Mouse (Mus musculus): ENCODE results near the gene Krtcap2. TPM values are rescaled to one million over a fixed set of nuclear protein-coding genes. Genes with fewer than 3 reads are reported as not detected.

The Krtcap2 gene
- polyA plus RNA-seq, 2 experiments = 26.3 to 138 TPM

- ATAC-seq (ENCODE audit: insufficient read depth) = no peak
- TF ChIP-seq EP300 (IDR thresholded peaks at IDR 0.05; ENCODE audit: low read depth) = no peak
- no peak for TF ChIP-seq CTCF (IDR thresholded peaks at IDR 0.05; ENCODE audit: low read depth)
- DNase-seq (ENCODE audit: low read depth in 3 of 3, low spot score in 3 of 3) = no peak
- Histone ChIP-seq H3K4me2 (ENCODE audit: low read depth) (no peak overlapping the region), H3K36me3 (replicated peaks; ENCODE audit: control insufficient read depth, insufficient read depth, low read depth) (no peaks in the 10 kb centered on the region), H3K27ac (no peak overlapping the region), H3K9ac (replicated peaks) (no peak overlapping the region), H3K27me3 (ENCODE audit: control insufficient read depth, insufficient read depth, low read length) (no peaks in the 10 kb centered on the region), H3K4me1 (replicated peaks; ENCODE audit: control insufficient read depth in 2 of 2, insufficient read depth in 2 of 2, low read length in 1 of 2) (no peaks in the 10 kb centered on the region), H3K9me3 (ENCODE audit: control insufficient read depth, low read length) (no peaks in the 10 kb centered on the region), H3K4me3 (ENCODE audit: insufficient read depth in 1 of 2, low read depth in 2 of 2, low read length in 2 of 2) (no peak overlapping the region)
- WGBS (ENCODE audit: insufficient replicate concordance) = 72% methylated on average over 21 of the region's 21 CpGs
These were observed 8.1 kb upstream of the Krtcap2 start for GRCm38 (mm10) chr3:89237682-89238081.

GRCm38 (mm10) chr3:89238494-89238893, 7.3 kb upstream of the Krtcap2 start:
- no peak for ATAC-seq (ENCODE audit: insufficient read depth)

GRCm38 (mm10) chr3:89242331-89242895, 3.4 kb upstream of the Krtcap2 start:
- Histone ChIP-seq H3K4me1 (replicated peaks; ENCODE audit: control insufficient read depth in 2 of 2, insufficient read depth in 2 of 2, low read length in 1 of 2) (peaks cover 3 to 7% of the 10 kb centered on the region in 2 experiments), H3K27me3 (ENCODE audit: control insufficient read depth, insufficient read depth, low read length) (peaks cover 20% of the 10 kb centered on the region), H3K4me2 (ENCODE audit: low read depth) (no peak overlapping the region), H3K9ac (replicated peaks) (no peak overlapping the region), H3K27ac (no peak overlapping the region), H3K4me3 (ENCODE audit: insufficient read depth in 1 of 2, low read depth in 2 of 2, low read length in 2 of 2) (no peak overlapping the region), H3K36me3 (replicated peaks; ENCODE audit: control insufficient read depth, insufficient read depth, low read depth) (no peaks in the 10 kb centered on the region), H3K9me3 (ENCODE audit: control insufficient read depth, low read length) (no peaks in the 10 kb centered on the region)
- peak in 2 of 3 experiments; percentile 44 for DNase-seq (ENCODE audit: low read depth in 3 of 3, low spot score in 3 of 3)
- no peak for TF ChIP-seq EP300 (IDR thresholded peaks at IDR 0.05; ENCODE audit: low read depth)
- peak; percentile 79 for TF ChIP-seq CTCF (IDR thresholded peaks at IDR 0.05; ENCODE audit: low read depth)
- no peak for ATAC-seq (ENCODE audit: insufficient read depth)
- WGBS (ENCODE audit: insufficient replicate concordance) = 55% methylated on average over 9 of the region's 9 CpGs

More at GRCm38 (mm10) chr3:89238494-89238893, 7.3 kb upstream of the Krtcap2 start:
- 61% methylated on average over 10 of the region's 12 CpGs for WGBS (ENCODE audit: insufficient replicate concordance)
- no peak overlapping the region for H3K4me2 ChIP-seq (ENCODE audit: low read depth)
- TF ChIP-seq CTCF (IDR thresholded peaks at IDR 0.05; ENCODE audit: low read depth) (no peak), EP300 (IDR thresholded peaks at IDR 0.05; ENCODE audit: low read depth) (no peak)
- no peak overlapping the region for H3K9ac ChIP-seq (replicated peaks)
- no peaks in the 10 kb centered on the region for H3K4me1 ChIP-seq (replicated peaks; ENCODE audit: control insufficient read depth in 2 of 2, insufficient read depth in 2 of 2, low read length in 1 of 2)
- no peaks in the 10 kb centered on the region for H3K27me3 ChIP-seq (ENCODE audit: control insufficient read depth, insufficient read depth, low read length)
- H3K9me3 ChIP-seq (ENCODE audit: control insufficient read depth, low read length) = no peaks in the 10 kb centered on the region
- H3K4me3 ChIP-seq (ENCODE audit: insufficient read depth in 1 of 2, low read depth in 2 of 2, low read length in 2 of 2) = no peak overlapping the region
- no peak overlapping the region for H3K27ac ChIP-seq
- no peaks in the 10 kb centered on the region for H3K36me3 ChIP-seq (replicated peaks; ENCODE audit: control insufficient read depth, insufficient read depth, low read depth)
- no peak for DNase-seq (ENCODE audit: low read depth in 3 of 3, low spot score in 3 of 3)

- Histone ChIP-seq H3K27ac (no peak overlapping the region), H3K36me3 (replicated peaks; ENCODE audit: control insufficient read depth, insufficient read depth, low read depth) (no peaks in the 10 kb centered on the region), H3K9me3 (ENCODE audit: control insufficient read depth, low read length) (no peaks in the 10 kb centered on the region), H3K9ac (replicated peaks) (no peak overlapping the region), H3K4me1 (replicated peaks; ENCODE audit: control insufficient read depth in 2 of 2, insufficient read depth in 2 of 2, low read length in 1 of 2) (peaks cover 3 to 9% of the 10 kb centered on the region in 2 experiments), H3K27me3 (ENCODE audit: control insufficient read depth, insufficient read depth, low read length) (peaks cover 20% of the 10 kb centered on the region), H3K4me2 (ENCODE audit: low read depth) (no peak overlapping the region), H3K4me3 (ENCODE audit: insufficient read depth in 1 of 2, low read depth in 2 of 2, low read length in 2 of 2) (no peak overlapping the region)
- TF ChIP-seq EP300 (IDR thresholded peaks at IDR 0.05; ENCODE audit: low read depth) (no peak), CTCF (IDR thresholded peaks at IDR 0.05; ENCODE audit: low read depth) (peak; percentile 62)
- WGBS (ENCODE audit: insufficient replicate concordance) = 23% methylated on average over 14 of the region's 14 CpGs
- ATAC-seq (ENCODE audit: insufficient read depth) = no peak
- DNase-seq (ENCODE audit: low read depth in 3 of 3, low spot score in 3 of 3) = no peak
These were observed 2.2 kb upstream of the Krtcap2 start for GRCm38 (mm10) chr3:89243609-89244008.

- Histone ChIP-seq H3K27me3 (ENCODE audit: control insufficient read depth, insufficient read depth, low read length) (peaks cover 20% of the 10 kb centered on the region), H3K4me1 (replicated peaks; ENCODE audit: control insufficient read depth in 2 of 2, insufficient read depth in 2 of 2, low read length in 1 of 2) (peaks cover 3 to 9% of the 10 kb centered on the region in 2 experiments), H3K4me2 (ENCODE audit: low read depth) (peak overlapping the region; percentile 41), H3K36me3 (replicated peaks; ENCODE audit: control insufficient read depth, insufficient read depth, low read depth) (no peaks in the 10 kb centered on the region), H3K4me3 (ENCODE audit: insufficient read depth in 1 of 2, low read depth in 2 of 2, low read length in 2 of 2) (peak overlapping the region in 1 of 2 experiments; percentile 18; a peak in 1 of 4 replicates), H3K9me3 (ENCODE audit: control insufficient read depth, low read length) (no peaks in the 10 kb centered on the region), H3K27ac (no peak overlapping the region), H3K9ac (replicated peaks) (no peak overlapping the region)
- DNase-seq (ENCODE audit: low read depth in 3 of 3, low spot score in 3 of 3) (no peak), ATAC-seq (ENCODE audit: insufficient read depth) (no peak)
- 25% methylated on average over 25 of the region's 25 CpGs for WGBS (ENCODE audit: insufficient replicate concordance)
- TF ChIP-seq CTCF (IDR thresholded peaks at IDR 0.05; ENCODE audit: low read depth) (peak; percentile 20; the same call in 1 of the 2 replicates), EP300 (IDR thresholded peaks at IDR 0.05; ENCODE audit: low read depth) (no peak)
These were observed 1.4 kb upstream of the Krtcap2 start for GRCm38 (mm10) chr3:89244158-89244981.

Measured in liver, embryonic 14.5 days (tissue).